Mouse (Mus musculus) Patski (cell line): ENCODE measurements around the gene Them4. TPM values are rescaled to one million over a fixed set of nuclear protein-coding genes. Genes with fewer than 3 reads are reported as not detected.

Source experiments
- ATAC-seq: fragments of 100-300 bp; one replicate; pipeline ENCODE4 v1.8.0; 2021
- CTCF ChIA-PET: fragments of 350-600 bp; sonication (Branson Sonifier 250); formaldehyde crosslinking; loops from one replicate; lab custom pipeline; 2022; ENCODE audit warnings: inconsistent platforms; lab: Charles Lee
- POLR2A ChIA-PET: fragments of 350-600 bp; sonication (Branson Sonifier 250); formaldehyde crosslinking; loops from one replicate; lab custom pipeline; 2022; ENCODE audit warnings: antibody characterized with exemption, inconsistent platforms; lab: Charles Lee
- DNase-seq: peaks from one replicate; pipeline ENCODE4 v3.0.0-alpha.2; 2011; ENCODE audit warnings: low read depth, low spot score
- H3K27me3 ChIP-seq: fragments of 371-371 bp; one replicate; pipeline ENCODE4 v1.5.1; 2021
- CTCF ChIP-seq: fragments of 100-300 bp; IDR thresholded peaks from one replicate; pipeline ENCODE4 v1.5.1; 2021
- in situ Hi-C: fragments of 300-500 bp; cut with MboI; formaldehyde crosslinking; loops from 3 replicates; pipeline ENCODE4 v1.11.1; 2018; ENCODE audit warnings: low pct_unique_long_range_greater_than_20kb, mixed read lengths
- polyA plus RNA-seq: library from polyadenylated mRNA; unstranded; gene quantifications from one replicate; pipeline ENCODE4 v1.2.3, GENCODE M21; 2021

Gene Them4
- polyA plus RNA-seq, 1 experiment from 2014 or later, result 12.2 TPM

GRCm38 (mm10) chr3:94374636-94375035, 64.7 kb downstream of the Them4 start:
- in situ Hi-C loops, result loop anchor here (25.0 kb wide), 1 partner anchor 612 kb away; the partner anchor contains the start of gene Gm5773
- DNase-seq (no peak), ATAC-seq (no peak)
- CTCF ChIA-PET, result interaction anchor here (1.0 to 1.2 kb wide), 2 partner anchors 66 to 134 kb away, joined by 3 read pairs; no protein-coding TSS in a partner anchor
- POLR2A ChIA-PET, result interaction anchor here (0.7 kb wide), 1 partner anchor 32 kb away, joined by 6 read pairs; no protein-coding TSS in a partner anchor
- no peaks in the 10 kb centered on the region for H3K27me3 ChIP-seq
- TF ChIP-seq CTCF, result no peak

DNA sequence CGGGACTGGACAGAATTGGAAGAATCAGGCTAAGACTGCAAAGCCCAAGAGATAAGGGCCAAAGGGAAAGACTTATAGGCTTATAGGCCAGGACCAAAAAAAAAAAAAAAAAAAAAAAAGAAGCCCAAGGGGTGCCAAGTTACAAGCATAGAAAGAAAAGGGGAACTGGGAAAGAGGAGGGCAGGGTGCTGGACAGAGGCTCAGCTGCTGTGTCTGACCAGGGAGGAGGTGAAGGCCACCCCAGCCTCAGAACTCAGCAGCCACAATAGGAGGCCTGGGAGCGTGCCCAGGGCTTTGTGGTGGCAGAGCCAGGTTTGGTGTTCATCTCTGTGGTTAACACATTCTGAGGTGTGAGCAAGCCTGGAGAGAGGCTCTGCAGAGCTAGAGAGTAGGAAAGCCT, 65.3 kb downstream of the Them4 start:
- no peaks in the 10 kb centered on the region for H3K27me3 ChIP-seq
- ChIA-PET CTCF (interaction anchor here (1.1 to 1.2 kb wide), 2 partner anchors 9 to 65 kb away, joined by 3 read pairs; no protein-coding TSS in a partner anchor), POLR2A (interaction anchor here (0.7 kb wide), 1 partner anchor 32 kb away, joined by 6 read pairs; no protein-coding TSS in a partner anchor)
- TF ChIP-seq CTCF, result no peak
- no peak for ATAC-seq
- no peak for DNase-seq
- in situ Hi-C loops, result no loop called here

DNA sequence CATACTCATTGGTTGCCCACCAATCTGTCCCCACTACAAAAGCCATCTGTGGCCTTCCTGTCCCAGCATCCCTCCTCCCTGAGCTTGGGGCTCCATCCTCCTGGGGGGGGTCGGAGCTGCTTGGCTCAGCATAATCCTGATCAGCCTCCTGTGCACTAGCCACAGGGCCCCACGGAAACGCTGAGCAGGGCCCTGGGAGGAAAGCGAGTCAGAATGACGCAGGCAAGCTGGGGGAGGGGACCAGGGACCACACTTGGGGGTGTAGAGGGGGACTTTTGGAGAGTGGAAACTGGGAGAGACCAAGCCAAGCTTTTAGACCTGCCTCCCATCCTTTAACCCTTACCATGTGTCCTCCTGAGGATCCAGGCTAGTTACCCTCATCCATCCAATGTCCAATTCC, 66.0 kb downstream of the Them4 start:
- in situ Hi-C loops, result no loop called here
- ChIA-PET CTCF (interaction anchor here (1.0 to 1.6 kb wide), 4 partner anchors 9 to 65 kb away, joined by 3 to 4 read pairs (median 3); no protein-coding TSS in a partner anchor), POLR2A (interaction anchor here (0.5 kb wide), 1 partner anchor 67 kb away, joined by 3 read pairs; no protein-coding TSS in a partner anchor)
- no peaks in the 10 kb centered on the region for H3K27me3 ChIP-seq
- no peak for TF ChIP-seq CTCF
- no peak for ATAC-seq
- no peak for DNase-seq

DNA sequence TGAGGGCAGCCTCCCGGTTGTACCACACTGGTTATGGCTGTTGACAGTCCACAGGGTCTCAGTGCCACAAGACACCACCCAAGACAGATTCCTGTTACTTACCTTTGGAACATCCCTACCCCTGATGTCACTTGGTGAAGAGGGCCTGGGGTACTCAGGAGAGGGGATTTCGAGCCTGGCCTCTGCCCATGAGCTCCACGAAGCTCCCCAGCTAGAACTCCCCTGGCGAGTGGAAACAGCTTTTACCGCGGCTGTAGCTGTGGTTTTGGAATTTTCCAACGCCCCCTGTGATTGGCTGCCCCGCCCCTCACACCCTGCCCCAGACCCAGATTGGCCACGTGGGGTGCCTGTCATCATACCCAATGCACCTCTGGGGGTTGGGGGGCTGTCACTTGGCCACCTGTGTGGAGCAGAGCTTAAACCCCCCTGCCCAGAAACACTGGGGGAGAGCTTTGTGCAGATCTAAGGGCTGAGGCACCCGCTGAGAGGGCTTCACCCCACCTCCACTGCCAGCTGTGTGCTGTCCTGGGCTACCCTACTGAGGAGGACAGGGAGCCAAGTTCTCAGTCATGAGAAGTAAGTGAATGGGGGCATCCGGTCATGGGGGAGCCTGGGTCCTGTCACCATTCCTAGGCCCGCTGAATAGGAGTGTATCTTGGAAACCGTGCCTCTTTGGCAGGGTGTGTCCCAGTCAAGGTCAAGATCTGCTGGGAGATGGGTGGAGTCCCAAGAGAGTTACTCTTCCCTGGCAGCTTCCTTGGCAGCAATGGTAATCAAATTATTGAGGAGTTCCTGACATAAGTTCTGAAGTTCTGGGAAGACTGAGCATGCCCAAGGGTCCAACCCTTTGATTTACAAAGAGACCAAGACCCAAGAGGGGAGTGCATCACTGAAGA, 67.4 kb downstream of the Them4 start:
- no peaks in the 10 kb centered on the region for H3K27me3 ChIP-seq
- ChIA-PET CTCF (interaction anchor here (1.0 to 1.7 kb wide), 4 partner anchors 10 to 24 kb away, joined by 3 to 5 read pairs (median 4); no protein-coding TSS in a partner anchor), POLR2A (interaction anchor here (1.2 kb wide), 1 partner anchor 66 kb away, joined by 6 read pairs; the partner anchor contains the start of genes Mrpl9 and Oaz3)
- no peak for TF ChIP-seq CTCF
- ATAC-seq, result no peak
- DNase-seq, result no peak
- in situ Hi-C loops, result no loop called here

GRCm38 (mm10) chr3:94379831-94380510, 70.1 kb downstream of the Them4 start:
- H3K27me3 ChIP-seq, result no peaks in the 10 kb centered on the region
- TF ChIP-seq CTCF, result no peak
- ChIA-PET POLR2A (no interaction called here), CTCF (interaction anchor here (1.5 to 1.9 kb wide), 2 partner anchors 13 to 61 kb away, joined by 4 read pairs; no protein-coding TSS in a partner anchor)
- in situ Hi-C loops, result no loop called here
- ATAC-seq (no peak), DNase-seq (no peak)

Other genes with a start within 250 kb of the Them4 start
- not detected for gene Gm10697, start 237.4 kb upstream of the Them4 start, polyA plus RNA-seq
- not detected for gene Gm10696, start 131.9 kb upstream of the Them4 start, polyA plus RNA-seq
- not detected for gene Gm5286, start 113.4 kb upstream of the Them4 start, polyA plus RNA-seq
- gene Gm4778, start 46.1 kb upstream of the Them4 start, polyA plus RNA-seq, result not detected
- gene Them5, start 32.0 kb downstream of the Them4 start, polyA plus RNA-seq, result 0.06 TPM
- gene C2cd4d, start 52.3 kb downstream of the Them4 start, polyA plus RNA-seq, result not detected
- gene Rorc, start 62.7 kb downstream of the Them4 start, polyA plus RNA-seq, result 16.1 TPM
- 0.06 TPM for gene Lingo4, start 88.4 kb downstream of the Them4 start, polyA plus RNA-seq
- gene Tdrkh, start 103.2 kb downstream of the Them4 start, polyA plus RNA-seq, result 14.3 TPM
- gene Mrpl9, start 133.2 kb downstream of the Them4 start, polyA plus RNA-seq, result 101 TPM
- 1.1 TPM for gene Oaz3, start 133.8 kb downstream of the Them4 start, polyA plus RNA-seq
- gene Celf3, start 168.2 kb downstream of the Them4 start, polyA plus RNA-seq, result 0.17 TPM
- gene Riiad1, start 170.3 kb downstream of the Them4 start, polyA plus RNA-seq, result 0.19 TPM